Mouse (Mus musculus): ENCODE measurements around the gene Micu1.

DNA sequence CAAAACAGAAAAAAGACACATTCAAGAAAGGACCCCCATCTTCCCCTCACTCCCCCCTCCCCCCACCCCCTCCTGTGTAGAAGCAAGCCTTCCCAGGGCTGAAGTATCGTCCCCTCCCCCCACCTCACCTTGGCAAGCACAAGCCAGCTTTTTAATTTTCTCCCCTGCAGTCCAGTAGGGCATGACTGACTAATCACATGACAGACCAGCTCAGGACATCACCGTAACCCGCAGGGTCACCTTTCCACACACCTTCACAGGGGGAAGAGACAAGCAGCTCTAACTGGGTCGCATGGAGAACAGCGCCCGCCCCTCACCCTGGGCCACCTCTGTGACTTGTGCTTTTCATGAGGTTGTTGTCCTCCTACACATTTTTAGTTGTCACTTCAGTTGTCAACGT lies 147.1 kb downstream of the Micu1 start:
- TF ChIP-seq CTCF (IDR thresholded peaks at IDR 0.05; ENCODE audit: low read depth), result no peak
- no peak for TF ChIP-seq EP300 (optimal IDR thresholded peaks at IDR 0.05)

Measured in stomach, postnatal 0 days (tissue).